Mouse (Mus musculus) ES-CJ7 (cell line): Measurements from ENCODE around the gene Kcnj2.

Source experiments
- DNase-seq: peaks from one replicate; pipeline ENCODE4 v3.0.0; 2011; ENCODE audit warnings: low read depth, low spot score

Kcnj2 gene

GRCm38 (mm10) chr11:111065635-111066298 is at the start of gene Kcnj2:
Kcnj2 (plus strand) TSS chr11:111066164.
- peak; percentile 92 for DNase-seq

- no peak for DNase-seq
Observed at GRCm38 (mm10) chr11:111016206-111016605, 49.8 kb upstream of the Kcnj2 start.

- DNase-seq, result no peak
Observed at GRCm38 (mm10) chr11:111020211-111020610, 45.8 kb upstream of the Kcnj2 start.

GRCm38 (mm10) chr11:111022681-111023281 is 43.2 kb upstream of the Kcnj2 start:
- DNase-seq, result no peak

GRCm38 (mm10) chr11:111042175-111042574 is 23.8 kb upstream of the Kcnj2 start:
- DNase-seq, result peak; percentile 28

- peak; percentile 96 for DNase-seq
Observed at GRCm38 (mm10) chr11:111043298-111043697, 22.7 kb upstream of the Kcnj2 start.

GRCm38 (mm10) chr11:111054252-111054651 is 11.7 kb upstream of the Kcnj2 start:
- DNase-seq, result no peak

- DNase-seq, result no peak
Observed at GRCm38 (mm10) chr11:111054854-111055822, 10.8 kb upstream of the Kcnj2 start.

- DNase-seq, result no peak
Observed at GRCm38 (mm10) chr11:111056030-111056429, 9.9 kb upstream of the Kcnj2 start.

- no peak for DNase-seq
Observed at GRCm38 (mm10) chr11:111057435-111057834, 8.5 kb upstream of the Kcnj2 start.

- DNase-seq, result no peak
Observed at GRCm38 (mm10) chr11:111059440-111059839, 6.5 kb upstream of the Kcnj2 start.

- DNase-seq, result no peak
Observed at GRCm38 (mm10) chr11:111060216-111060615, 5.7 kb upstream of the Kcnj2 start.

- DNase-seq, result peak; percentile 73
Observed at GRCm38 (mm10) chr11:111064751-111065527, 1.0 kb upstream of the Kcnj2 start.

- no peak for DNase-seq
Observed at GRCm38 (mm10) chr11:111066299-111066691, 331 bp downstream of the Kcnj2 start.

GRCm38 (mm10) chr11:111067787-111068186 is 1.8 kb downstream of the Kcnj2 start:
- no peak for DNase-seq

- DNase-seq, result no peak
Observed at GRCm38 (mm10) chr11:111070460-111070859, 4.5 kb downstream of the Kcnj2 start.

GRCm38 (mm10) chr11:111074131-111074530 is 8.2 kb downstream of the Kcnj2 start:
- DNase-seq, result no peak

- no peak for DNase-seq
Observed at GRCm38 (mm10) chr11:111078107-111078506, 12.1 kb downstream of the Kcnj2 start.

GRCm38 (mm10) chr11:111083009-111083408 is 17.0 kb downstream of the Kcnj2 start:
- DNase-seq, result peak; percentile 56

- no peak for DNase-seq
Observed at GRCm38 (mm10) chr11:111086933-111087332, 21.0 kb downstream of the Kcnj2 start.

GRCm38 (mm10) chr11:111088226-111088625 is 22.3 kb downstream of the Kcnj2 start:
- DNase-seq, result no peak
